Mouse (Mus musculus): ENCODE data around the gene F10. TPM values are rescaled to one million over a fixed set of nuclear protein-coding genes. Genes with fewer than 3 reads are reported as not detected.
"Not testable (repeated sequence)": the region's sequence is repeated elsewhere in the genome, so short reads cannot be mapped to it uniquely, and the experiment has no call there.

The F10 gene
- polyA plus RNA-seq, 1 experiment from 2014 or later = 0.24 TPM

GRCm38 (mm10) chr8:13039054-13039453 is 1.9 kb downstream of the F10 start:
- H3K4me2 ChIP-seq (ENCODE audit: low read length) = no peak overlapping the region
- 82% methylated on average over 6 of the region's 6 CpGs for WGBS
- no peak overlapping the region for H3K9ac ChIP-seq (replicated peaks; ENCODE audit: low read depth, low read length)
- no peaks in the 10 kb centered on the region for H3K27me3 ChIP-seq (replicated peaks; ENCODE audit: control insufficient read depth, insufficient read depth, low read length)
- H3K36me3 ChIP-seq (ENCODE audit: control insufficient read depth, insufficient read depth) = no peaks in the 10 kb centered on the region
- H3K4me1 ChIP-seq (replicated peaks; ENCODE audit: control insufficient read depth, insufficient read depth, low read length) = peaks cover 5% of the 10 kb centered on the region; the same call in 1 of the 2 replicates
- H3K4me3 ChIP-seq (replicated peaks; ENCODE audit: low read length) = no peak overlapping the region
- no peak overlapping the region for H3K27ac ChIP-seq (ENCODE audit: low read length)
- no peaks in the 10 kb centered on the region for H3K9me3 ChIP-seq (ENCODE audit: control insufficient read depth, low read length)
- no peak for ATAC-seq

- Histone ChIP-seq H3K27me3 (replicated peaks; ENCODE audit: control insufficient read depth, insufficient read depth, low read length) (no peaks in the 10 kb centered on the region), H3K4me2 (ENCODE audit: low read length) (no peak overlapping the region), H3K4me1 (replicated peaks; ENCODE audit: control insufficient read depth, insufficient read depth, low read length) (peaks cover under 1% of the 10 kb centered on the region; the same call in 1 of the 2 replicates), H3K4me3 (replicated peaks; ENCODE audit: low read length) (no peak overlapping the region), H3K36me3 (ENCODE audit: control insufficient read depth, insufficient read depth) (no peaks in the 10 kb centered on the region), H3K9me3 (ENCODE audit: control insufficient read depth, low read length) (no peaks in the 10 kb centered on the region), H3K9ac (replicated peaks; ENCODE audit: low read depth, low read length) (no peak overlapping the region), H3K27ac (ENCODE audit: low read length) (no peak overlapping the region)
- no peak for ATAC-seq
- 78% methylated on average over 4 of the region's 4 CpGs for WGBS
These were observed 4.4 kb downstream of the F10 start for GRCm38 (mm10) chr8:13041459-13041858.

DNA sequence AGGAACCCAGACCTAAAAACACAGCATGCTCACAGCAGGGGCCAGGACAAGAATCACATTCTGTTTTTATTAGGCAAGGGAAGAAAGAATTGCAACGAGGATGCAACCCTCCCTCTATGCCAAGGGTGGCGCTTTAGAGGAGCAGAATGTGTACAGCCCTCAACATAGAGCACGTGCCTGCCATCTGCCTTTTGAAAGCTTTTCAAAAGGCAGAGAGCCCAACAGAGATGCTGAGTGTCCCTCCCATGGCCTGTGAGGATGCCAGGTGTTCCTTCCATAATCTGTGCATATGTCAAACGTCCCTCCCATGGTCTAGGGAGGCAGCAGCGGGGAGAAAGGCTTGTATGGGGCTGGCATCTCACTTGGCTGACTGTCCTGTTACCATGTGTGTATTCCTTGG is 10.5 kb downstream of the F10 start:
- Histone ChIP-seq H3K9ac (replicated peaks; ENCODE audit: low read depth, low read length) (no peak overlapping the region), H3K4me2 (ENCODE audit: low read length) (no peak overlapping the region), H3K4me3 (replicated peaks; ENCODE audit: low read length) (no peak overlapping the region), H3K27me3 (replicated peaks; ENCODE audit: control insufficient read depth, insufficient read depth, low read length) (no peaks in the 10 kb centered on the region), H3K9me3 (ENCODE audit: control insufficient read depth, low read length) (no peaks in the 10 kb centered on the region), H3K4me1 (replicated peaks; ENCODE audit: control insufficient read depth, insufficient read depth, low read length) (no peaks in the 10 kb centered on the region), H3K36me3 (ENCODE audit: control insufficient read depth, insufficient read depth) (no peaks in the 10 kb centered on the region), H3K27ac (ENCODE audit: low read length) (no peak overlapping the region)
- 51% methylated on average over 5 of the region's 5 CpGs for WGBS
- no peak for ATAC-seq

DNA sequence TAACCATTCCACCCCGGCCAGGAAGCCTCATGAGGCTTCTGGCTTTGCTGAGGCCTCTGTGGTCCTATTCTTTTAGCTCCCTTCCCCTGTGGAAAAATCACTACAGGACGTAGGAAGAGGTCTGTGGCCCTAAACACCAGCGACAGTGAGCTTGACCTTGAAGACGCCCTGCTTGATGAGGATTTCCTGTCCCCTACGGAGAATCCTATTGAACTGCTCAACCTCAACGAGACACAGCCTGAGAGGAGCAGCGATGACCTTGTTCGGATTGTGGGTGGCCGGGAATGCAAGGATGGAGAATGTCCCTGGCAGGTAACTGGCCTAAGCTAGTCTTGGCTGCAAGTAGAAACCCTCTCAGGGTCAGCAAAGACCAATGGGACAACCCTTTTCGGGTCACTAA is 13.4 kb downstream of the F10 start:
- H3K4me2 ChIP-seq (ENCODE audit: low read length) = no peak overlapping the region
- H3K9me3 ChIP-seq (ENCODE audit: control insufficient read depth, low read length) = no peaks in the 10 kb centered on the region
- H3K4me3 ChIP-seq (replicated peaks; ENCODE audit: low read length) = no peak overlapping the region
- 87% methylated on average over 10 of the region's 10 CpGs for WGBS
- H3K4me1 ChIP-seq (replicated peaks; ENCODE audit: control insufficient read depth, insufficient read depth, low read length) = no peaks in the 10 kb centered on the region
- H3K27me3 ChIP-seq (replicated peaks; ENCODE audit: control insufficient read depth, insufficient read depth, low read length) = no peaks in the 10 kb centered on the region
- H3K27ac ChIP-seq (ENCODE audit: low read length) = no peak overlapping the region
- ATAC-seq = no peak
- no peaks in the 10 kb centered on the region for H3K36me3 ChIP-seq (ENCODE audit: control insufficient read depth, insufficient read depth)
- no peak overlapping the region for H3K9ac ChIP-seq (replicated peaks; ENCODE audit: low read depth, low read length)

DNA sequence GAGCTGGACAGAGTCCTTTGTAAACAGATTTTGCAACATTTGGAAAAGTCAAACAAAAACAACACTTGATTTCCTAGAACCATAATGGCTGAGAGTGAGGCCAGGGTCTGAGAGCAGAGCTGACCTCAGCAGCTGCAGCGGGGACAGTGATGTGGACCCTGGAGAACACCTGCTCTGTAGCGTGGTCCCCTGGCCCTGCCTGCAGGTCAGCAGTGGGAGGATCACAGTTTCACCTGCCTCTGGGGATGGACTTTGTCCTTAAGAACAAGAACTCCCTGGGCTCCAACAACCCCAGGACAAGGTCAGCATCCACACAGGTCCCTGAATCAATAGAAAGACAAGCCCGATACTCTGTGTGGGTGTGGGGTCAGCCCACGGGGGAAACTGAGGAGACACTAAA is 20.2 kb downstream of the F10 start:
- no peaks in the 10 kb centered on the region for H3K27me3 ChIP-seq (replicated peaks; ENCODE audit: control insufficient read depth, insufficient read depth, low read length)
- H3K9ac ChIP-seq (replicated peaks; ENCODE audit: low read depth, low read length) = no peak overlapping the region
- no peaks in the 10 kb centered on the region for H3K36me3 ChIP-seq (ENCODE audit: control insufficient read depth, insufficient read depth)
- no peaks in the 10 kb centered on the region for H3K9me3 ChIP-seq (ENCODE audit: control insufficient read depth, low read length)
- H3K4me2 ChIP-seq (ENCODE audit: low read length) = no peak overlapping the region
- no peak overlapping the region for H3K27ac ChIP-seq (ENCODE audit: low read length)
- no peaks in the 10 kb centered on the region for H3K4me1 ChIP-seq (replicated peaks; ENCODE audit: control insufficient read depth, insufficient read depth, low read length)
- 86% methylated on average over 4 of the region's 4 CpGs for WGBS
- H3K4me3 ChIP-seq (replicated peaks; ENCODE audit: low read length) = no peak overlapping the region
- no peak for ATAC-seq

- H3K27me3 ChIP-seq (replicated peaks; ENCODE audit: control insufficient read depth, insufficient read depth, low read length) = no peaks in the 10 kb centered on the region
- H3K4me2 ChIP-seq (ENCODE audit: low read length) = no peak within 1 kb of the TSS
- H3K4me1 ChIP-seq (replicated peaks; ENCODE audit: control insufficient read depth, insufficient read depth, low read length) = no peaks in the 10 kb centered on the region
- WGBS = 81% methylated on average over 17 of the region's 17 CpGs
- H3K4me3 ChIP-seq (replicated peaks; ENCODE audit: low read length) = no peak within 1 kb of the TSS
- H3K9me3 ChIP-seq (ENCODE audit: control insufficient read depth, low read length) = no peaks in the 10 kb centered on the region
- no peak within 1 kb of the TSS for H3K9ac ChIP-seq (replicated peaks; ENCODE audit: low read depth, low read length)
- H3K27ac ChIP-seq (ENCODE audit: low read length) = no peak within 1 kb of the TSS
- H3K36me3 ChIP-seq (ENCODE audit: control insufficient read depth, insufficient read depth) = no peaks in the 10 kb centered on the region
- ATAC-seq = no peak
These were observed 23.5 kb downstream of the F10 start, which contains the start of gene Proz for GRCm38 (mm10) chr8:13060441-13061150. TSS of gene Proz (plus strand) at chr8:13060914.

DNA sequence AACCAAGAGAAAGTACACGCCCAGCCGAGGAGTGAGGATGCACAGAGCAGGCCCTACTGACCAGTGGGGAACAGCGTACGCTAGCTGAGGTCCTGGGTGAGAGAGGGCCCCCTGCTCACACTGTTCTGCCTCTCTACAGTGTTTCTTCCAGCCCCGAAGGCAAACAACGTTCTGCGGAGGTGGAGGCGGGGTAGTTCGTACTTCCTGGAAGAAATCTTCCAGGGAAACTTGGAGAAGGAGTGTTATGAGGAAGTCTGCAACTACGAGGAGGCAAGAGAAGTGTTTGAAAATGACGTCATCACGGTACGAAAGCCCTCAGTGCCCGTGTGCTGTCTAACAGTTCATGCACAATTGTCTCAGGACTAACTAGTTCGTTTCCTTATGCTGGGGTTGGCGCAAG is 26.0 kb downstream of the F10 start:
- no peaks in the 10 kb centered on the region for H3K9me3 ChIP-seq (ENCODE audit: control insufficient read depth, low read length)
- no peak overlapping the region for H3K27ac ChIP-seq (ENCODE audit: low read length)
- no peak overlapping the region for H3K4me3 ChIP-seq (replicated peaks; ENCODE audit: low read length)
- H3K4me2 ChIP-seq (ENCODE audit: low read length) = no peak overlapping the region
- no peaks in the 10 kb centered on the region for H3K4me1 ChIP-seq (replicated peaks; ENCODE audit: control insufficient read depth, insufficient read depth, low read length)
- H3K27me3 ChIP-seq (replicated peaks; ENCODE audit: control insufficient read depth, insufficient read depth, low read length) = no peaks in the 10 kb centered on the region
- no peak for ATAC-seq
- H3K36me3 ChIP-seq (ENCODE audit: control insufficient read depth, insufficient read depth) = no peaks in the 10 kb centered on the region
- no peak overlapping the region for H3K9ac ChIP-seq (replicated peaks; ENCODE audit: low read depth, low read length)
- 79% methylated on average over 16 of the region's 16 CpGs for WGBS

GRCm38 (mm10) chr8:13073255-13073654 is 36.1 kb downstream of the F10 start:
- no peak overlapping the region for H3K9ac ChIP-seq (replicated peaks; ENCODE audit: low read depth, low read length)
- no peak overlapping the region for H3K4me2 ChIP-seq (ENCODE audit: low read length)
- ATAC-seq = no peak
- WGBS = 97% methylated on average over 11 of the region's 11 CpGs
- no peaks in the 10 kb centered on the region for H3K4me1 ChIP-seq (replicated peaks; ENCODE audit: control insufficient read depth, insufficient read depth, low read length)
- no peak overlapping the region for H3K4me3 ChIP-seq (replicated peaks; ENCODE audit: low read length)
- peaks cover 29% of the 10 kb centered on the region for H3K36me3 ChIP-seq (ENCODE audit: control insufficient read depth, insufficient read depth)
- H3K27ac ChIP-seq (ENCODE audit: low read length) = no peak overlapping the region
- H3K27me3 ChIP-seq (replicated peaks; ENCODE audit: control insufficient read depth, insufficient read depth, low read length) = no peaks in the 10 kb centered on the region
- no peaks in the 10 kb centered on the region for H3K9me3 ChIP-seq (ENCODE audit: control insufficient read depth, low read length)

GRCm38 (mm10) chr8:13075044-13075443 is 37.9 kb downstream of the F10 start:
- 96% methylated on average over 8 of the region's 8 CpGs for WGBS
- H3K4me2 ChIP-seq (ENCODE audit: low read length) = no peak overlapping the region
- H3K4me3 ChIP-seq (replicated peaks; ENCODE audit: low read length) = no peak overlapping the region
- no peak for ATAC-seq
- H3K4me1 ChIP-seq (replicated peaks; ENCODE audit: control insufficient read depth, insufficient read depth, low read length) = no peaks in the 10 kb centered on the region
- H3K27ac ChIP-seq (ENCODE audit: low read length) = no peak overlapping the region
- peaks cover 38% of the 10 kb centered on the region for H3K36me3 ChIP-seq (ENCODE audit: control insufficient read depth, insufficient read depth)
- no peak overlapping the region for H3K9ac ChIP-seq (replicated peaks; ENCODE audit: low read depth, low read length)
- H3K9me3 ChIP-seq (ENCODE audit: control insufficient read depth, low read length) = no peaks in the 10 kb centered on the region
- H3K27me3 ChIP-seq (replicated peaks; ENCODE audit: control insufficient read depth, insufficient read depth, low read length) = no peaks in the 10 kb centered on the region

DNA sequence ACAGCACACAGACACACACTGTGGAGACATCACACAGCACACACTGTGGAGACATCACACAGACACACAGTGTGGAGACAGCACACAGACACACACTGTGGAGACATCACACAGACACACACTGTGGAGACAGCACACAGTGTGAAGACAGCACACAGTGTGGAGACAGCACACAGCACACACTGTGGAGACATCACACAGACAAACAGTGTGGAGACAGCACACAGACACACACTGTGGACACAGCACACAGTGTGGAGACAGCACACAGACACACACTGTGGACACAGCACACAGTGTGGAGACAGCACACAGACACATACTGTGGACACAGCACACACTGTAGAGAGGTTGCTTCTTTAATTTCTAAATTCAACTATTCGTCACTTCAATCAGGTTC is 38.5 kb downstream of the F10 start:
- not testable (repeated sequence) for H3K27ac ChIP-seq (ENCODE audit: low read length); H3K9ac ChIP-seq (replicated peaks; ENCODE audit: low read depth, low read length); H3K27me3 ChIP-seq (replicated peaks; ENCODE audit: control insufficient read depth, insufficient read depth, low read length); H3K4me1 ChIP-seq (replicated peaks; ENCODE audit: control insufficient read depth, insufficient read depth, low read length); H3K4me2 ChIP-seq (ENCODE audit: low read length); ATAC-seq; H3K4me3 ChIP-seq (replicated peaks; ENCODE audit: low read length); H3K9me3 ChIP-seq (ENCODE audit: control insufficient read depth, low read length)
- H3K36me3 ChIP-seq (ENCODE audit: control insufficient read depth, insufficient read depth) = peaks cover 40% of the 10 kb centered on the region
- WGBS = 90% methylated on average over 1 of the region's 1 CpGs

Data from forebrain, embryonic 16.5 days (tissue).